Mouse (Mus musculus) pancreas, adult 10 weeks (tissue): Measurements from ENCODE around the gene Fbxo8. TPM values are rescaled to one million over a fixed set of nuclear protein-coding genes. Genes with fewer than 3 reads are reported as not detected.

ENCODE experiments used
- polyA plus RNA-seq: library from polyadenylated mRNA; stranded (reverse); fragments of 350-450 nt; fragmentation: Illumina TruSeq; extraction: RNeasy Lipid Tissue Mini Kit (QIAGEN cat#74804); gene quantifications from one replicate; pipeline ENCODE4 v1.2.3, GENCODE M21; 2015; ENCODE audit warnings: low read depth, low replicate concordance; ENCODE audit not compliant: insufficient read depth

Gene Fbxo8
- 5.0 TPM for polyA plus RNA-seq

DNA sequence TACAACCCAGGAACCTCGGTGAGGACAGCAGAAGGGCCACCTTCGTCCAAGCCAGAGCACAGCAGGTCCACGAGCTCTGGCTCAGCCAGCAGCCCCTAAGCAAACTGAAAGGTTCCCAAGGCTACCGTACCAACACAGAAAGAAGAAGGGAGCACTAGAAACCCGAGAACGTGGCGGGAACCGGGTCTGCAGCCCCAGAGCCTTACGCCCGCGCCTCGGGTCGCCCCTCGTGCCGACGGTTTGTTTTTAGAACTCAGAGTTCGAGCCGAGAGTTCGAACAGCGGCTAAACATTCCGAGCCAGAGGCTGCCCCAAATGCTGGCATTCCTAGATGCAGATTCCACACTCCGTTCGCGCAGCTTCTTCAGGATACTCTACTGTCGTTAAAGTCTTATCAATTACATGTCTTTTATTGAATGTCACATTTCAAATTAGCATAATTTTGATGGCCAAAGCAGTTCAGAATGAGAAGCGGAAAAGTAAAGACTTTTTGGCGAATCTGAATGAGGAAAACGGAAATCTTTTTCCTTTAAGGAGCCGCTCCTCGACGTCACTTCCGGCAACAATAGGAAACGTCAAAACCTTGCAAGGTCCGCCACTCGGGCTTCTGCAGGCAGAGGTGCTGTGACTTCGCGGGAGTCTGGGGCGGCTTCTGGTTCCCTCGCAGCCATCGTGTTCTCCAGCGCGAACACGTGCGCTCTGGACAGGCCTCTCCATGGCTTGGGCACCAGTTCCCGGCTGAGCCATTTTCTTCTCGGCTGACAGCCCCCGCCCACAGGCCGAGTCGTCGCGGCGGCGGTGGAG is at the start of gene Fbxo8, which contains the start of gene Cep44:
Gene Fbxo8, plus strand, starts transcription at position 533 of the 803 bp plus-strand sequence.
Gene Cep44, minus strand, starts transcription at position 490 of the 803 bp plus-strand sequence.

Other genes with a start within 250 kb of the Fbxo8 start
- 10.2 TPM for gene Cep44, start within 50 bp of the Fbxo8 start, polyA plus RNA-seq